Comparison of ENCODE assay signal across 8 mouse cellular contexts in genomic region chr4:142084131-142084899, GRCm38 (mm10). TPM values are rescaled to one million over a fixed set of nuclear protein-coding genes. Genes with fewer than 3 reads are reported as not detected.
DNase-seq lines count a peak whose midpoint lies in the region; ATAC-seq and TF ChIP-seq lines count a peak whose summit lies in the region.

Tmem51 (minus strand) TSS chr4:142084304.

- no peaks in the 10 kb centered on the region for H3K9me3 ChIP-seq in forebrain, embryonic 14.5 days (replicated peaks; ENCODE audit: control insufficient read depth, low read length)
- H3K9me3 ChIP-seq in hindbrain, embryonic 11.5 days (ENCODE audit: control insufficient read depth, low read length) = no peaks in the 10 kb centered on the region
- H3K9me3 ChIP-seq in limb, embryonic 13.5 days = no peaks in the 10 kb centered on the region
- H3K9me3 ChIP-seq in midbrain, embryonic 12.5 days = no peaks in the 10 kb centered on the region

- POLR2A ChIA-PET in Patski (lab: Charles Lee) = interaction anchor here (1.0 kb wide), 1 partner anchor 13 kb away, joined by 6 read pairs; no protein-coding TSS in a partner anchor

- ATAC-seq in Patski = peak; percentile 70
- ATAC-seq in forebrain, embryonic 14.5 days = peak; percentile 75
- peak; percentile 76 for ATAC-seq in hindbrain, embryonic 11.5 days (ENCODE audit: low FRiP score)
- ATAC-seq in limb, embryonic 13.5 days (ENCODE audit: low FRiP score, low read depth) = peak; percentile 84
- peak; percentile 80 for ATAC-seq in midbrain, embryonic 12.5 days (ENCODE audit: low FRiP score, low read depth)
- no peak for ATAC-seq in activated CD4-positive, CD25-positive, alpha-beta regulatory T cell, adult 4 months

- WGBS in forebrain, embryonic 14.5 days = under 1% methylated on average over 51 of the region's 52 CpGs
- WGBS in hindbrain, embryonic 11.5 days = under 1% methylated on average over 50 of the region's 52 CpGs
- under 1% methylated on average over 52 of the region's 52 CpGs for WGBS in limb, embryonic 13.5 days
- under 1% methylated on average over 52 of the region's 52 CpGs for WGBS in midbrain, embryonic 12.5 days

- H3K9ac ChIP-seq in forebrain, embryonic 14.5 days (ENCODE audit: low read length) = peak within 1 kb of the TSS; percentile 65
- peak within 1 kb of the TSS; percentile 64 for H3K9ac ChIP-seq in hindbrain, embryonic 11.5 days (ENCODE audit: low read depth, low read length)
- H3K9ac ChIP-seq in limb, embryonic 13.5 days = peak within 1 kb of the TSS; percentile 75
- H3K9ac ChIP-seq in midbrain, embryonic 12.5 days (replicated peaks) = peak within 1 kb of the TSS; percentile 63

- no peaks in the 10 kb centered on the region for H3K27me3 ChIP-seq in Patski
- H3K27me3 ChIP-seq in forebrain, embryonic 14.5 days (replicated peaks; ENCODE audit: control insufficient read depth, insufficient read depth, low read length) = peaks cover 31% of the 10 kb centered on the region
- H3K27me3 ChIP-seq in hindbrain, embryonic 11.5 days (ENCODE audit: control insufficient read depth, insufficient read depth, low read length) = peaks cover 20% of the 10 kb centered on the region
- H3K27me3 ChIP-seq in limb, embryonic 13.5 days = peaks cover 17% of the 10 kb centered on the region
- H3K27me3 ChIP-seq in midbrain, embryonic 12.5 days = peaks cover 61% of the 10 kb centered on the region

- in situ Hi-C loops in Patski (cut with MboI; ENCODE audit: low pct_unique_long_range_greater_than_20kb) = no loop called here

- peak within 1 kb of the TSS; percentile 53 for H3K4me3 ChIP-seq in forebrain, embryonic 14.5 days (ENCODE audit: low read depth, low read length)
- peak within 1 kb of the TSS; percentile 57 for H3K4me3 ChIP-seq in hindbrain, embryonic 11.5 days (ENCODE audit: low read depth, low read length)
- H3K4me3 ChIP-seq in limb, embryonic 13.5 days = peak within 1 kb of the TSS; percentile 73
- H3K4me3 ChIP-seq in midbrain, embryonic 12.5 days = peak within 1 kb of the TSS; percentile 65

- DNase-seq in Patski (ENCODE audit: low read depth, low spot score) = no peak
- peak; percentile 60 for DNase-seq in brain, adult 2 months (ENCODE audit: low read depth, low spot score)
- peak; percentile 36 for DNase-seq in forebrain, embryonic 14.5 days (ENCODE audit: low spot score)
- DNase-seq in hindbrain, embryonic 11.5 days (ENCODE audit: low spot score) = peak; percentile 65
- DNase-seq in thymus, postnatal 0 days (ENCODE audit: low spot score) = peak; percentile 23

- no peaks in the 10 kb centered on the region for H3K36me3 ChIP-seq in forebrain, embryonic 14.5 days (ENCODE audit: control insufficient read depth, insufficient read depth, low read length)
- H3K36me3 ChIP-seq in hindbrain, embryonic 11.5 days (ENCODE audit: control insufficient read depth, insufficient read depth, low read length) = no peaks in the 10 kb centered on the region
- no peaks in the 10 kb centered on the region for H3K36me3 ChIP-seq in limb, embryonic 13.5 days
- no peaks in the 10 kb centered on the region for H3K36me3 ChIP-seq in midbrain, embryonic 12.5 days

- no peak for TF ChIP-seq CTCF in Patski (IDR thresholded peaks at IDR 0.05)

- H3K27ac ChIP-seq in forebrain, embryonic 14.5 days (ENCODE audit: low read depth, low read length) = 0 out of 2 replicates have a peak within 1 kb of the TSS, but pooled peaks have one; percentile 2
- H3K27ac ChIP-seq in hindbrain, embryonic 11.5 days (ENCODE audit: low read depth, low read length) = 0 out of 2 replicates have a peak within 1 kb of the TSS, but pooled peaks have one; percentile 24
- peak within 1 kb of the TSS; percentile 67 for H3K27ac ChIP-seq in limb, embryonic 13.5 days
- no peak within 1 kb of the TSS for H3K27ac ChIP-seq in midbrain, embryonic 12.5 days (replicated peaks)

- peaks cover 6% of the 10 kb centered on the region for H3K4me1 ChIP-seq in forebrain, embryonic 14.5 days (ENCODE audit: control insufficient read depth, insufficient read depth, low read length)
- H3K4me1 ChIP-seq in hindbrain, embryonic 11.5 days (replicated peaks; ENCODE audit: control insufficient read depth, insufficient read depth, low read length) = peaks cover 7% of the 10 kb centered on the region
- peaks cover 50% of the 10 kb centered on the region for H3K4me1 ChIP-seq in limb, embryonic 13.5 days
- peaks cover 26% of the 10 kb centered on the region for H3K4me1 ChIP-seq in midbrain, embryonic 12.5 days

- CTCF ChIA-PET in Patski (lab: Charles Lee) = interaction anchor here (1.5 to 2.0 kb wide), 2 partner anchors 13 kb away, joined by 3 to 12 read pairs; no protein-coding TSS in a partner anchor

- H3K4me2 ChIP-seq in forebrain, embryonic 14.5 days (ENCODE audit: low read length) = peak within 1 kb of the TSS; percentile 97
- peak within 1 kb of the TSS; percentile 99 for H3K4me2 ChIP-seq in hindbrain, embryonic 11.5 days (replicated peaks; ENCODE audit: low read depth, low read length)
- H3K4me2 ChIP-seq in limb, embryonic 13.5 days (replicated peaks) = peak within 1 kb of the TSS; percentile 93
- H3K4me2 ChIP-seq in midbrain, embryonic 12.5 days (replicated peaks) = peak within 1 kb of the TSS; percentile 98

RNA-seq across cellular contexts. Expression of gene Tmem51, which starts in this region (rescaled TPM):
- 10.3 TPM for polyA plus RNA-seq in Patski (2021)
- polyA plus RNA-seq in forebrain, embryonic 14.5 days (2014; fragmentation: Nextera tagmentation; extraction: Ambion mirVana) = 6.2 and 6.5 TPM in 2 replicates
- polyA plus RNA-seq in hindbrain, embryonic 11.5 days (2014; fragmentation: Nextera tagmentation; extraction: Ambion mirVana) = 7.3 and 8.1 TPM in 2 replicates
- polyA plus RNA-seq in limb, embryonic 13.5 days (2015; fragmentation: Nextera tagmentation; extraction: Ambion mirVana) = 14.2 and 14.5 TPM in 2 replicates
- 7.7 and 10.9 TPM in 2 replicates for polyA plus RNA-seq in midbrain, embryonic 12.5 days (2016; fragmentation: Nextera tagmentation; extraction: Ambion mirVana)
- 13.4 and 14.8 TPM in 2 replicates for polyA plus RNA-seq in thymus, postnatal 0 days (2015; fragmentation: Nextera tagmentation; extraction: Ambion mirVana)
- polyA plus RNA-seq in activated CD4-positive, CD25-positive, alpha-beta regulatory T cell, adult 4 months (2017; shearing (Covaris generic)) = 1 to 10 TPM in 1 of 2 experiments, under 1 TPM in 1; 0.24 to 1.5 TPM
